Mouse (Mus musculus): ENCODE data around the gene Plekhb2. TPM values are rescaled to one million over a fixed set of nuclear protein-coding genes. Genes with fewer than 3 reads are reported as not detected.

Plekhb2 gene
- polyA plus RNA-seq, 1 experiment from 2014 or later, result 11.6 TPM

Other genes starting within 250 kb of the Plekhb2 start
- 91.8 and 93.8 TPM in 2 replicates for gene Fam168b, start 6.9 kb upstream of the Plekhb2 start, polyA plus RNA-seq (2015; fragmentation: Nextera tagmentation; extraction: Ambion mirVana)